Mouse (Mus musculus) gastrocnemius, adult 18-20 months (tissue): Measurements from ENCODE around the gene Msx1. TPM values are rescaled to one million over a fixed set of nuclear protein-coding genes. Genes with fewer than 3 reads are reported as not detected.

ENCODE experiments used
- DNase-seq: peaks from one replicate; pipeline ENCODE4 v3.0.0; 2021; ENCODE audit warnings: low spot score
- total RNA-seq, 2 experiments: library from RNA; stranded (reverse); gene quantifications; 2 replicates each; pipeline ENCODE4 v1.2.3; 2021

Gene Msx1
- total RNA-seq, 2 experiments from 2014 or later, result 1.3 to 1.8 TPM

GRCm38 (mm10) chr5:37797251-37797650 is 27.1 kb downstream of the Msx1 start:
- peak; percentile 63 for DNase-seq

DNA sequence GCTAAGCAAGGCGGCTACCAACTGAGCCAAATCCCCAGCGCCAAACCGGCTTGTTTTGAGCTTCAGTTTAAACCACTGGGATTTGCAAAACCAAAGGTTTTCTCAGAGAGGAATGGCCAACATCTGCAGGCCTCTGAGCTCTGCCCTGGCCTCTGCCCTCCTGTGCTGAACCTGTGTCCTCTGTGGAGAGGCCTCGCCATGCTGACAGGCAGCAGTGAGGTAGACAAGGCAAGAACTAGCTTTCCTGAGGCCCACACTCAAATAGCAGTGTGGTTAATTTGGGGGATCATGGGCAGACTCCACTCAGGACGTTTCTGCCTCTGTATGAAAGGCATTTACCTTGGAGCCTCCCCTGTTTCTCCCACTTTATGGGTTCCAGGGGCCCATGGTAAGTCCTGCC is 27.6 kb downstream of the Msx1 start:
- no peak for DNase-seq

DNA sequence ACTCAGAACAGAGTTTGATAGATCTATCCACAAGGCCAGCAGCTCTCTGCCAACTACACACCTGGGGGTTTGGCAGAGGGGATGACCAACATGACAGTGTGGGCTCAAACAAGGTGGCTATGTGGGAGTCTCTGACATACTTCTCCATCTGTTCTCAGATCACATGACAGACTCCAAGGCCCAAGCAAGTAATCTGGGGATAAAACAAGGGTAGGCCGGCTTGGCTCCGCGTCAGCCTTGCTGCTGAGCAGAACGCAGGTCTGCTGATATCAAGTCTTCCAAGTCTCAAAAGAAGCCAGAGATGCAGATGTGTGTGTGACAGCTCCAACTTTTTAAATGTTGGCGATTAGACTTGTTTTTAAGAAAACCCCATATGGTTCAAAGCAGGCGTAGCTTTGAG is 28.7 kb downstream of the Msx1 start:
- no peak for DNase-seq

GRCm38 (mm10) chr5:37792154-37792553 is 32.2 kb downstream of the Msx1 start:
- DNase-seq, result no peak

DNA sequence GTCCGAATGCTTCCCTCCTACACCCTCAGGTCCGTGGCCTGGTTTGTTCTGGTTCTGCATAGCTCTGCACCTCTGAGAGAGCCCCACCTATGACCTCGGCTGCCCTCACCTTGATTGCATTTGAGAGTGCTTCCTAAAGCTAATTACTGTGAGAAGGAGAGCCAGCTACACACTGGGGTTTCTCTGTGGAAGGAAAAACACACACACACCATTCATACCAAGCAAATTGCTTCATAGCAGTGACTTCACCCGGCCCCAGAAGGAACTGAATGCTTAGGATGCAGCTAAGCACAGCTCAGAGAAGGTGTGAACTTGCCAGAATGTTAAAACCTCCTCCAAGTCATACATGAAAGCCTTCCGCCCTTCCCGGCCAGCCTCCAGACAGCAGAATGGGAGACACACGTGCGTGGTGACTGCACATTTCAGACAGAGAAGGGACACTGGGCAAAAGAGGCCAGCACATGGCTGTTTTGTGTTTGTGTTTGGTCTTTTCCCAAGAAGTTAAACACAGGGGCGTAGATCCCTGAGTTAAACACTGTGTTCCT is 39.5 kb downstream of the Msx1 start:
- DNase-seq, result peak; percentile 42

- no peak for DNase-seq
Observed at GRCm38 (mm10) chr5:37783306-37783705, 41.1 kb downstream of the Msx1 start.

DNA sequence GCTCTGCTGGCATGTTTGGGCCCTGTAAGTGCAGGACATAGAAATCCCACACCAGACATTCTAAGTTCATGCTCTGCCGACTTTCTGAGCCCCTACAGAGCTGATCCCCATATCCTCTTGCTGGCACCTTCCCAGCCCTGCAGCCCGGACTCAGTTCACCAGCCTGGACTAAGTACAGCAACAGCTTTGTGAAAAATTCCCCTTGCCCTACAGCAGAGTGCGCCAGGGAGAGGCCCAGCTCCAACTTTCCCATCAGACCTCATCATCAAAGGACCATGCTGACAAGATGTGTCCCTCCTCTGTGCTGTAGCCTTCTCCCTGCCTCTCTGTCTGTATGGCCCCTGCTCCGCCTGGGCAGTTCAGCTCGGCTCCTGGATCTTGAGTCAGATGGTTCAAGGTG is 48.7 kb downstream of the Msx1 start:
- DNase-seq, result no peak

- no peak for DNase-seq
Observed at GRCm38 (mm10) chr5:37774011-37774410, 50.4 kb downstream of the Msx1 start.

DNA sequence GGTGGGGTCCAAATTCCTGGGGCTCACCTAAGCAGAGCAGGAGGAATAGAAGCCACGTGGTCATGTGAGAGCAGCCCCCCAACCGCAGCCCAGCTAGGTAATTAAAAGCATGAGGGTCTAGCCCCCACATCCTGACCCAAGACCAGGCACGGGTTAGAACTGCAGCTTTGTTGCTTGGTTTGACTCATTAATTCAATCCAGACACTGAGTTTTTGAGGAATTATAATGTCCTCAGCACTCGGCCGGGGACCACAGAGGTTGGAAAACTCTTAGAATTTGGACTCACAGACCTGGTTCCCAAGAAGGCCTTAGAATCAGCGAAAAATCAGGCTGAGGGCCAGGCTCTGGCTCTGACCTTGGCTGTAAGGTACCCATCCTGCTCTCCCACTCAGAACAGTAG is 53.5 kb downstream of the Msx1 start:
- DNase-seq, result no peak

Other genes with a start within 250 kb of the Msx1 start
- under 1 TPM; 0.09 to 0.12 TPM for gene Stk32b, start 107.4 kb downstream of the Msx1 start, total RNA-seq
- gene Cytl1, start 89.1 kb downstream of the Msx1 start, total RNA-seq, result 1 to 10 TPM; 3.3 to 4.8 TPM
- 10 to 100 TPM; 14.2 to 14.3 TPM for gene Stx18, start 214.2 kb upstream of the Msx1 start, total RNA-seq